Mouse (Mus musculus) urinary bladder, postnatal 36 days (tissue): ENCODE results near the gene Zbtb2.
A peak's percentile ranks its signal among the peaks of the same experiment; 100 is the strongest.
"Not testable (repeated sequence)": the region's sequence is repeated elsewhere in the genome, so short reads cannot be mapped to it uniquely, and the experiment has no call there.

Source experiments
- DNase-seq, 2 experiments: peaks; one replicate each; pipeline ENCODE4 v3.0.0; 2022; ENCODE audit warnings: low spot score in 2 of 2, mixed read lengths in 1 of 2

Zbtb2 gene

DNA sequence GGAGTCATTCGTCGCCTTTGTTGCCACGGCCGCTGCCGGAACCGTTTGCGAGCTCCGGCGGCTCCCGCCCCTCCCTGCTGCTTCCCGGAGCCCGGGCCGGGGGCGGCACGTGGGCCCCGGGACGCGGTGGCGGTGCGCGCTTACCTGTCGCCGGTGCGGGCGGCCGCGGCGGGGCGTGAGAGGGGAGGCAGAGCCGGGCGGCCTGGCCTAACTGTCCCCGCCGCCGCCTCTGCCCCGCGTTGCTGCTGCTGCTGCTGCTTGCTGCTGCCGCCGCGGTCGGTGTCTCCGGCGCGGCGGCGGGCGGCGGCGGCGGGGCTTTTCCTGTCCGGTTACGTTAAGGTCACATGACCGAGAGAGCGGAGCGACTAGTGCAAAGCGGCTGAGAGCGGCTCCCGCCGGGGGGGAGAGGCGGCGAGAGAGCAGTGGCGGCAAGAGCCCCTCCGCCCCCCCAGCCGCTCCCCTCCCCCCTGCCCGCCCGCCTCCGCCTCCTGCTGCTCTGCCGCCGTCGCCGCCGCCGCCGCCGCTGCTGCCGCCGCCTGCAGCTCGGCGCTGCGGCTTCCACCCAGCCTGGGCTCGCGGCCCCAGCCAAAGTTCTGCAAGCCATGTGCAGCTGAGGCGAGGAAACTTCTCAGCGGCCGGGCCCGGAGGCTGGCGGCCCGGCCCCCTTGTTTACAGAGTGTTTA is at the start of gene Zbtb2:
TSS of gene Zbtb2 (minus strand) at position 408 of the 683 bp plus-strand sequence.
- peak; percentile 23 to 55 for DNase-seq

DNA sequence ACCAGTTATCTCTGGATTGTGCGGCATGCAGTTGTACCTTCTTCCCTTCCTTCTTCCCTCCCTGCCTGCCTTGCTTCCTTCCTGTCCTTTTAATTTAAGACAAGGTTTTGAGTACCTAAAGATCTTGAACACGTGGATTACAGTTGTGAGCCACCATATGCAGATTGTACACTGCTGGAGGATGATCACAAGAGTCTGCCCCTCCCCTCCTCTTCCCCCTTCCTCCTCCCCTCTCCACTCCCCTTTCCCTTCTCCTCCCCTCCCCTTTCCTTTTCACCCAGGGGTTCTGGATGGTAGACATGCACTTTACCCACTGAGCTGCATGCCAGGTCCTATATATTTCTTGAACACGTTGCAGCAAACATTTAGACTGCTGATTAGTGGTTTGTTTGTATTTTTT is 47.5 kb upstream of the Zbtb2 start:
- DNase-seq, result no peak

DNA sequence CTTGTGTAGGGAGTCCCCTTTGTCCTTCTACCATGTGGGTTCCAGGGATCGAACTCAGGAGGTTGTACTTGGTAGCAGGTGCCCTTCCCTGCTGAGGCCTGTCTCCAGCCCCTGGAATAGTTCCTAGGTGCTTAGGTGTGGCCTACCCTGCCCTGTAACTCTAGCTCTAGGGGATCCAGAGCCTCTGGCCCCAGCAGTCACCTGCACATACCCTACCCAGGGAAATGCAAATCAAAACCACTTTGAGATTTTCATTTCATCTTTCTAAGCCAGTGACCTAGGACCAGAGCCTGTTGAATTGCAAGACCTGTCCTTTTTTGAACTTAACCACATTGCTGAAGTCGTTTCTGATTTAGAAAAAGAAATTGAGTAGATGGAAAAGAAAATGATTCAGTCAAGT is 46.0 kb upstream of the Zbtb2 start:
- not testable (repeated sequence) for DNase-seq

DNA sequence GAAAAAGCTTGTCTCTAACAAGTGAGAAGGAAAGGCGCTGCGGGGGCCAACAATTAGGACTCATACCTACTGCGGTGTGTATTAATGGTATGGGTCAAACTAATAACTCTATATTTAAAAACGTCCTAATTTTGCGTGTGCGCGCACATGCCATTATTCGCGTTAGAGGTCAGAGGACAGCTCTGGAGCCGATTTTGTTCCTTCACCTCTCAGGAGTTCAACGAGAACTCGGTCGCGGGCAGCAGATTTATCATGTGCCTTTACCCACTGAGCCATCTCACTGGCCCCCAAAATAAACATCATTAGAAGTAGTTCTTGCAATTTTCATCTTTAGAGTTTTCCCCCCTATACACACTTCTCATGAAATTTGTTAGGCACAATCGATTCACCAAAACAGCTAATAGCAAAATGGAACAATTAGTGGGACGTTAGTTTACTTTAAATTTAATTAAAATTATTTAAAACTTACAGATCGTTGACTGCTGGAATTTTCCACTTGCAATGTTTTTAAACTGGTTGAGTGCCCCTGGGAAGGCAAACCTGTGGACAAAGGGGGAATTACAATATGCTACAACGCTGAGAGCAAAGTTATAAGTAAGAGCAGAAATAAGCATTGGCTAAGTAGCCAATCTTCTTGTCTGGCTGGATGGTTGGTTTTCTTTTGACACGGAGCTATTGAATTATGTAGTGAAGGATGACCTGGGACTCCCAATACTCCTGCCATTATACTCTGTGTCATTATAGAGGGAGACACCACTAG is 45.3 kb upstream of the Zbtb2 start:
- DNase-seq, result no peak

DNA sequence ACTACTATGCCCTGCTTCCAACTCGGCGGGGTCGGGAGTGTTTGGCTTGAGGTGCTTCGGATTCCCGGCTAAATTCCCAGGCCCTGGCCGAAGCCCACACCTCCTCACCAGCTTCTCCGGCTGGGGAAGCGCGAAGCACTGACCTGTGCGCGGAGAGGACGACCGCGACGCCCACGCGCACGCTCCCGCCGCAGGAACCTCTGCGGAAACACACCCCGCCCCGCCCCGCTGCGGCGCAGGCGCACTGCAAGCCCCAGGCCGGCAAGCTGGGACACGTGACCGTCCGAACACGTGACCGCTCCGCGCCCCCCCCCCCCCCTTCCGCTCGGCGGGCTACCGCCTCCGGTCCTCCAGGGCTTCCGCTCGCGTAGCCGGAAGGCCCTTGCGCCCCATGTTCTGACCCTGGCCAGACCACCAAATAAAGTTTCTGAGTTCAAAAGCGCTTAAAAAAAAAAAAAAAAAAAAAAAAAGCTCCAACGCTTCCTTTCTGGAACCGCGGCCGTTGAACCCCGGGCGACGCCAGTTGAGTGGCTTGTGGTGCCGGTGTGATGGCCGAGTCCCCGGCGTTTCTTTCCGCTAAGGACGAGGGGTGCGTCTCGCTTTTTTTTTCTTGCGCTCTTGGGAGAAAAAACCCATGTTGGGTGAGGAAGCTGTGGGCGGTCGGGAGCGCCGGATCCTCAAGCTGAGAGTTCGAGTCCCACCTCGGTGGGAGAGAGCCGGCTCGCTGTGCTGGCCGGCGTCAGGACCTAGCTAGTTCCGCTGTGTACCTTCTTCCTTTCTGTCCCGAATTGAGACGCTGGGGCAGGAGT is 44.4 kb upstream of the Zbtb2 start, which contains the start of the genes Rmnd1 and Armt1:
TSS of gene Rmnd1 (minus strand) at position 266 of the 809 bp plus-strand sequence.
TSS of gene Armt1 (plus strand) at position 345 of the 809 bp plus-strand sequence.
- DNase-seq, result peak; percentile 87 to 94

DNA sequence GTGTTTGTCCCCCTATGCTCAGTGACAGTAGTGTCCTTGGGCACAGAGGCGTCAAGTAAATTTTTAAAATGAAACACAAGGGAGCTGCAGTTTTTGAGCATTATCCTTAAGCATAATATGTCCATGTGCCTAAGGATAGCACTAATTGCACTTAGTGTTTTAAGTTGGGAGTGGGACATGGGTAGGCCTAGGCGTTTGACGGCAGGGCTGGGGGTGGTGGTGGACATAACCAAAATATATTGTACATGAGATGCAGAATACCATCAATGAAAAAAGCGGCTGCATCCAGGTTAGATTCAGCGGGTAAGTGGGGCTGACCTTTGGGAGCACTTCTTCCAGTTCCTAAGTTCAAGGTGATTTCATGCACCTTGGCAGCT is 43.8 kb upstream of the Zbtb2 start:
- DNase-seq, result no peak

DNA sequence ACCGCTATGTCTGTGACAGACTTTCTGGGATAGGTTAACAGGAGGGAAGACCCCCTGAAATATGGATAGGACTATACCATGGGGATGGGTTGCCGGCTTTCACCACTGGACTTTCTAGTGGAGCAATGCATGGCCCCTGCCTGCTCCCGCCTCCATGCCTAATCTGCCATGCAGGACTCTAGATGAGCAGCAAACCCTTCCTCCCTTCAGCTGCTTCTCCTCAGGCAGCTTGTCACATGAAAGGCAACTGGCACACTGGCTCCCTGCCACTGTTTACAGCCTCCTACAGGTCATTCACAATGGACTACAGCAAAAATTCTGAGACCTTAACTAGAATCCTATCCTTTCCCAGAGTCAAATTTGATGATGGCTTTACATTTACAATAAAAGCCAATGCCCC is 42.9 kb upstream of the Zbtb2 start:
- DNase-seq, result no peak

DNA sequence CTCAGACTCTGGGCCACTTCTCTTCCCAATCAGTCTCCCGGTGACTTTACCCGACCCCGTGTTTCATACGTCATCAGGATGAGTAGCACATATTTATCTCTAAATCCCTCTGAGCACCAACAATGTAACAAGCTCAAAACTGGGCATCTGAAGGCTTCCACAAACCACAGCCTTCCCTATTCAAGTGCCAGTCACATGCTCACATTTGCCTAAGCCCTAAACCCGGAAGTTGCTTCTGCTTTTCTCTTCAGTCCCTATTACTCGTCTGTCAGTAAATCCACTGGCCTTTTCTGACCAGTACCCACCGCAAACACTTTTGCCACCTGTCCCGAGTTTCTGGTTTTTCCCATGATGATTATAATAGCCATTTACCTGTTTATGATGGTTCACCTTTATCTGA is 42.5 kb upstream of the Zbtb2 start:
- DNase-seq, result no peak

DNA sequence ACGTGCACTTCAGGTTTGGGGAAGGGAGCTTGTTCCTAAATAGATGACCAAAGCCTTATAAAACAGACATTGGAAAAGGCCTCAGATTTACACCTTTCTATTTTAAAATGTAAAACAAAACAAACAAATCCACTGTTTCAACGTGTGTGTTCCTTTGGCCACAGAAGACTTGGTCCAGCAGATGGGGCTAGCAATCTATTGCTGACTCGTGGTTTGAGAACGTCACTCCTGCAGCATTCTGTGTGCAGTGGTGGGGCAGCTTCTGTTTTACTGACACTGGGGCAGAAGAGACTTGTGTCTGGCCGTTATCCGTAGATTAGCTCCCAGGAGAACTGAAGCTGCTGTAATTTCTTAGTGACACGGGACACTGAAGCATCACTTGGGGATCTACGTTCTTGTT is 37.3 kb upstream of the Zbtb2 start:
- DNase-seq, result no peak

DNA sequence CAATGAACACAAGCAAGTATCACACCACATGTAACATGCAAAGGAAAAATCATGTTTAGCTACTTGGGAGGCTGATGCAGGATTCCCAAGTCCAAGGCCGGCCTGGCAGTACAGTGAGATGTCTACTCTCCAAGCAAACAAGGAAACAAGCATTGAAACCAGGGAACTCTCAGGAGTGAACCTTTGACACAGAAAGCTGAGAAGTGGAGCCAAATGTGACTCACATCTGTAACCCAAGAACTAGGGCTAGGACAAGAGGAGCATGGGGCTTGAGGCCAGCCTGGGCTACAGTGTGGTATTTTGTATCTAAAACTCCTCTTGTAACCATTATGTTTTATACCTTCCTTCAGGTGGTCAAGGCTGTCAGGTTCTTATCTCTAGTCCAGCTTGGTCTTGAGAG is 19.3 kb upstream of the Zbtb2 start:
- DNase-seq, result no peak

DNA sequence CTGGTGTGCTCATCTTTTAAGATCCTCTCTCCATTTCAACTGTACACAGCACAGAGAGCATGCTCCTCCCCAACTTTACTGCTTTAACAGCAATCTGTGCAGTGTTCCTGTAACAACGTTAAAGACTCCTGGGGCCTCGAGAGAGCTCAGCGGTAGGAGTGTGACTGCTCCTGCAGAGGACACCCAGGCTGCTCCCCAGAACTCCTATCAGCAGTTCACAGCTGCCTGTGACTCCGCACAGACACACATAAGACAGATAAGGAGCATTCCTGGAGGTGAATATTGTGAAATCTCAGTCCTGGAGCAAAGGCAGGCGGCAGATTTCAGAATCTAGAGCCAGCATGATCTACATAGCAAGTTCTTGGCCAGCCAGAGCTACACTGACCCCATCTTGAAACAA is 17.6 kb upstream of the Zbtb2 start:
- DNase-seq, result no peak

DNA sequence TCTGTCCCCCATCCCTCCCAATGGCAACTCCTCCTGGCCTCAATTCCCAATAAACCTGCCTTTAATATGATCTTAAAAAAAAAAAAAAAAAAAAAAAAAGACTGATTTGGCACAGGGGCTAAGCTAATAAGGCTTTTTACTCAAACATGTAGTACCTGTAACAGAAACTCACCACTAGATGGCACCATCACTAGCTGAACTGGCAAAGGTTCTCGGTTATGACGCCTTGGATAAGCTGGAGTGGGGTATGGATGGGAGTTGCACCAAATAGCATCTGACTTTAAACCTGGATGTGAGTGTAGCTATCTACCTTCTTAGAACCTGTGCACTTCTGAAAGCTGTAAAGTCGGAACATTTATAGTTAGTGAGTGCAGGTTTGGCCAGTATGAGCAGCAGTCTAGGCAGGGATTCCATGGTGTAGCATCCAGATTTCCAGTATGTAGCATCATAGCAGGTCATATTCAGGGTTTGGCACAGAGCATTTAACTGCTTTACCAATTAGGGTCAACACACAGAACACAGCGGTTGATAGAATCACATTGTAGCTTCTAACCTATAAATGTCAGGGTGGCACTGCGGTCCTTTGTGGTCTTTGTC is 17.1 kb upstream of the Zbtb2 start:
- no peak for DNase-seq

DNA sequence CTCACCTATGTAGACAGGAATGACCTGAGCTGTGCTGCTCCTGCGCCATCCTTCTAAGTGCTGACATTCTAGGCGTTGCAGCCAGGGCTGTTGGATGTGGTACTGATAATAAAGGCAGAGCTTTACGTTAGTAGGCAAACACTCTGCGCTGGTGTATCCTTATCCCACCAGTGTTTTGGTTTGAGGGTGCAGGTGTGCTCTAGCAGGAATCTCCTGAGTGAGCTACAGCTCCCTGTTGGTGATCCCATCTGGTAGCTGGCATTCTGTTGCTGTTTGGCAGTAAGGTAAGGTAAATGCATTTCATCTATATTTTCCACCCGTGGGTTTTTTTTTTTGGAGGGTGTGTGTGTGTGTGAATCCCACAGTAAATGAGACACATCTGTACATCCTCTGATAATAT is 10.2 kb upstream of the Zbtb2 start:
- no peak for DNase-seq

DNA sequence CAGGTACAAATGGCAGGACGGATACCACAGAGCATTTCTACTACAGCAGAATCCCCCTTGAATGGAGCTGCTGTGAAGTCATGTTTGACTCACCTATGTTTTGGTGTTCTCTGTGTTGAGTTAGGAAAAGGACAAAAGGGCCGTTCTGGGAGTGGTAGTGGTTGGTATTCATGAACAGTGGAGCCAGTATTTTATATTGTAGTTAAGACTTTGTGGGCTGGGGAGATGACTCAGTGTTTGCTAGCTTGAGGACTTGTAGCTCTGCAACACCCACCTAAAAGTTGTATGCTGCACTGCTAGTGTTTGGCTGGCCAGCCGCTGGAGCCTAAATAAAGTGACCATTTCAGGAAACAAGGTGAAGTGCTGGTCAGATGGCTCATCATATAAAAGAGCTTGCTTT is 7.4 kb upstream of the Zbtb2 start:
- DNase-seq, result no peak

DNA sequence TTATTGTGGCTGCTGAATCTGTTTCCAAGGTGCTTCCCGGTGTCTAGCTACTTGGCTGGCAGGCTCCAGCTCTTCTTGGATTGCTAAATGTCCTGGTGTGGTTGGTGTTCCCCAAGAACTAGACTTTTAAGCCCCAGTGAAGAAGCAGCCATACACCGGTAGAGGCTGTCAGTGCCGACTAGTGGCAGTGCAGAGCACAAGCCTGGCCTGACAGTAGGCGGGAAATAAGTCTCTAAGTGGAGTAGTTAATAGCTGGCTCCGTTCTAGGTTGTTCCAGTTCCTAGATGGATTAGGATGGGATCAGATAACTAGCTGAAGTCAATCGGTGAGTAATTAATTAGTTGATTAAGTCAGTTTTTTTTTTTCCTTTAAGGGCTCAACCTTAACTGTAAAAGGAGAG is 3.9 kb upstream of the Zbtb2 start:
- peak; percentile 26 to 35 for DNase-seq

DNA sequence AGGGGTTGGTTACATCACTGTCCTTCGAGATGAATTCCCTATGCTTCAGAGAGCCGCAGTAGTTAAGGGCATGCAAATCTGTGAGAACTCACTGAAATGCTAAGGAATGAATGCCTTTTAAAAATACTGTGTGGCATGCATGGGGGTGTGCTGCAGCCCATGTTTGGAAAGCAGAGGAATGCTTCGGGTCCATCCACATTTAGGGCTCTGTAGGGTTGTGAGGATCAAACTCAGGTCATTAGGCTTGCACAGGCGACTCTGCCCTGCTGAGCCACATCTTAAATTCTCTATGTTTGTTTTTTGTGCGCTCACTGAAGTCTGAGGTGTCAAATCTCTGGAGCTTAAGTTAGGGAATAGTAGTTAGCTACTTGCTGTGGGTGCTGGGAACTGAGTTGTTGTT is 3.2 kb upstream of the Zbtb2 start:
- DNase-seq, result no peak

DNA sequence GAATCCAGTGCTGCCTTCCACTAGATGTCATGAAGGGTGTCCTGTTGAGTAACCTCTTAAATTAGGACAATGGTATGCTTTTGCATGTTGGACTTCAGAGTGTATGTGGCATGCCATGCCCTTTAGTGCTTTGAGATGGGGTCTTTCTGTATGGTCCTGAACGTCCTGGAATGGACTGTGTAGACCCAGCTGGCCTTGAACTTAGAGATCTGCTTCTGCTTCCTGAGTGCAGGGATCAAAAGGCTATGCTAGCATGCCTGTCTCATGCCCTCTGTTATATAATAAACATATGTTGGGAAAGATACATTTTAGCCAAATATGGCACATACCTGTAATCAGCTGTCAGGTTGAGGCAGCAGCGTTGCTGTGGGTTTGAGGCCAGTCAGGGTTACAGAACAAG is 2.6 kb upstream of the Zbtb2 start:
- no peak for DNase-seq

DNA sequence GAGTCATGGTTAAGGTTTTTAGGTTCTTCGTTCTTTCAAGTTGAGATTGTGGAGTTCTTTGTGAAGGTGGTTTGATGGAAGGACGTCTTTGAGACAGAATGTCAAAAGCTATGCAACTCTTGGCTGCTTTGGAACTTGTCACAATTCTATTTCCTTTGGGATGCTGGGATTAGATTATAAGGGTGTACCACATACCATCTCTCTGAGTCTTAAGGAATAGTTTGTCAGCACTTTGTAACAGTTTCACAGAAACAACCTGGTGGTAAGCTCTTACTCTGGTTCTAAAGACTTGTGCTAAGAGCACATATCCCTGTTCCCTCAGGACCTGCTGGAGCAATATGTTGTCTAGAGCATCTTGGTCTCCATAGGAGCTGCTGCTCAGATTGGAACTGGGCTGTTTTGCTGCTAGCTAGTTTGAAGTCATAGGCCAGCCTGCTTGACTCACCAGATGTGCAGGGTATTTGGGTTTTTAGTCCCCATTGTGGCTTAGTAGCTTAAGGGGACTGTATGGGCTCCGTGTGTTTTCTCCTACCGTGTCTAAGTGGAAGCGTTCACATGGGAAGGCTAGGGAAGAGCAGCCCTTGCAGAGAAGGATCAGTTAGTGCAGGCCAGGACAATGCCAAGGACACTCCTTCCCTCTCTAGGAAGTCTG is 1.7 kb upstream of the Zbtb2 start:
- DNase-seq, result no peak

DNA sequence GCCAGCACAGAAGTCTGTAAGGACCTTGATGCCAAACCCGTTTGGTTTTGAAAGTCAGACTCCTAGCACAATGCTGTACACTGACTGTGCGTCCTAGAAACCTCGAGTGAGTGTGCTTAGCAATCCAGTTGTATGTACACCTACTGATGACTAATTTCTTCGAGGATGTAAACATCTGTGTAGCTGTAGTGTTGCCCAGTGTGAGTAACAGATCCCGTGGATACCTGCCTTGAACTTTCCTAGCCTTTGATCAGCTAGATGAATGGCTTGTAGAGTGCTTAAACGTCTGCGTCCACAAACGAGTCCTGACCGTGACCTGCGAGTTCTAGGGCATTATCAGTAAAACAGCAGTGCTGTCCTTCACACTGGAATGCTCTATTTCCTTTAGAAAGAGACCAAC is 1.1 kb upstream of the Zbtb2 start:
- no peak for DNase-seq

DNA sequence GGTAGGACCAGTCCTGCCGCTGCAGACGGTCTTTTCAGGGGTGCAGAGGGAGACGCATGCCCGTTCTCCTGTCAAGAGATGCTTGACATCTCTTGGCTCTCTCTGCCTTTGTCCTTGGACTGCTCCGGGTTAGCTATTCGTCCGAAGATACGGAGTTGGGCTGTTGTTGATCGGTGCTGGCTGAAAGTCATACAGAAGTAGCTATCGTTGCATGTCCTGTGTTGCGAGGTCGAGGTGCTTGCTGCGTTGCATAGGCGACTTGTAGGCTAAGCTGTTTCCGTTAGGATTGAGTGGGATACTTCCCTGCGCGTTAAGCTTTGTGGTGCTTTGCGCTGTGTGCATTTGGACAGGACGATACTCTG is 457 bp upstream of the Zbtb2 start:
- DNase-seq, result peak in 1 of 2 experiments; percentile 34
